Mouse (Mus musculus): Measurements from ENCODE around the gene Abl1. TPM values are rescaled to one million over a fixed set of nuclear protein-coding genes. Genes with fewer than 3 reads are reported as not detected.

The Abl1 gene
- polyA plus RNA-seq, 1 experiment from 2014 or later = 40.9 TPM

DNA sequence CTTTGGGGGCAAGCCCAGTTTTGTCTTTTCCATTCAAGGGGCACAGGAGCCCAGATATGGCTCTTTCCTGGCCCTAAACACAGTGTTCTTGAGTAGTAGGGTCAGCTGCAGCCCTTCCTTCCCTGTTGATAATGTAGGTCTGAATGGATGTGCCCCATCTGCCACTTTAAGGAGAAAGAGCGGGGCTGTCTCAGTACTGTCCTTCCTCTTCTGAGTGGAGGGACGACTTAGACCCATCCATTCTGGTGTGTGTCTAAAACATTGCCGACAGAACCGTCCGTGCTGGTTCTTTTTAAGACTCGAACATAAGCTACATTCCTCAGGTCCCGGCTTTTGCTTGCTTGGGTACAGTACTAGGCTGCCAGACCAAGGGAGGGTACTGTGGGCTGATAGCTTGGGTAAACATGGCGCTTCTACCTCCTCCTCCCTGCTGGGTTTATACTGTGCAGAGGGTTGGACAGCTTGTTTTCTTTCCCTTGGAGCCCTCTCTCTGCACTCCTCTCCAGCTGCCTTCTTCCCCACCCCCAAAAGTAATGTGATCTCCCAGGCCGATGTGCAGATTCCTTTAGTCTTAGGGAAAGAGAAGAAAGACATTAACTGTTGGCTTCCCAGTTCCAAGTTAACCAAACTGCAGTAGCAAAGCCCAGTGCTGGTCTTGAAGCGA, 61.0 kb downstream of the Abl1 start:
- Histone ChIP-seq H3K36me3 (no peaks in the 10 kb centered on the region), H3K27ac (replicated peaks) (peak overlapping the region; percentile 92), H3K9me3 (replicated peaks) (no peaks in the 10 kb centered on the region), H3K4me1 (peaks cover 36% of the 10 kb centered on the region), H3K27me3 (no peaks in the 10 kb centered on the region), H3K4me3 (replicated peaks) (peak overlapping the region; percentile 25), H3K4me2 (replicated peaks) (peak overlapping the region; percentile 47), H3K9ac (no peak overlapping the region)
- WGBS = 7% methylated on average over 10 of the region's 10 CpGs
- peak; percentile 95 for ATAC-seq (ENCODE audit: insufficient number of reproducible peaks, low FRiP score, low TSS enrichment, low read depth)

DNA sequence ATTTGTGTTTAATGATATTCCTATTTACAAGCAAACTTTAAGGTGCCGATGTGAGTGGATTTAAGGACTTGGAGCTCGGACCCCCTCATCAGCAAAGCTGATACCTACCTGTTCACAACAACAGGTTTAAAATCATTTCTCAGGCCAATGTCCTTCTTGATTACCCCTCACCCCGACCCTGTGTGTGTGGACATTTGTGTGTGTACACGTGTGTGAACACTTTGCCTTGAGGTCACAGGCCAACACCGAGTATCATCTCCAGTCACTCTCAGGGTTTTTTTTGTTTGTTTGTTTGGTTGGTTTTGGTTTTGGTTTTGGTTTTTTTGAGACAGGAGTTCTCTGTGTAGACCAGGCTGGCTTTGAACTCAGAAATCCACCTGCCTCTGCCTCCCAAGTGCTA, 62.0 kb downstream of the Abl1 start:
- no peaks in the 10 kb centered on the region for H3K27me3 ChIP-seq
- H3K9ac ChIP-seq = no peak overlapping the region
- no peak overlapping the region for H3K4me2 ChIP-seq (replicated peaks)
- 79% methylated on average over 5 of the region's 5 CpGs for WGBS
- ATAC-seq (ENCODE audit: insufficient number of reproducible peaks, low FRiP score, low TSS enrichment, low read depth) = no peak
- peak overlapping the region; percentile 92 for H3K27ac ChIP-seq (replicated peaks)
- H3K9me3 ChIP-seq (replicated peaks) = no peaks in the 10 kb centered on the region
- peaks cover 36% of the 10 kb centered on the region for H3K4me1 ChIP-seq
- H3K4me3 ChIP-seq (replicated peaks) = no peak overlapping the region
- H3K36me3 ChIP-seq = no peaks in the 10 kb centered on the region

DNA sequence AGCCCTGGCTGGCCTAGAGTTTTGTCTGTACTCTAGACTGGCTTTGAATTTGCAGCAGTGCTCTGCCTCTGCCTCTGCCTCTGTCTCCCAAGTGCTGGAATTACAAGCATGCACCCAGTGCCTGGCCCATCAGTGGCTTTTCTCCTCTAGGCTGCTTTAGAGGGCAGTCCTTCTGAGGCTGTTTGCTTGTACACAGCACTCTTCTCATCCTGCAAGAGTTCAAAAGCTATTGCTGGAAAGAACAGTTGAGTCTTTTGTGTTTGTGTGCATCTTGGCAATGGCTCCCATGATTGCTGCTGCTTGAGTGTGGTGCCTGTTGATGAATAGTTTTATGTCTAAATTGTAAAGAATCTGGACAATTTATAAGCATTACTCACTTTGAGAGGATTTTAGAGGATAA, 69.3 kb downstream of the Abl1 start:
- H3K9ac ChIP-seq = no peak overlapping the region
- no peaks in the 10 kb centered on the region for H3K9me3 ChIP-seq (replicated peaks)
- no peak for ATAC-seq (ENCODE audit: insufficient number of reproducible peaks, low FRiP score, low TSS enrichment, low read depth)
- H3K4me2 ChIP-seq (replicated peaks) = no peak overlapping the region
- no peak overlapping the region for H3K27ac ChIP-seq (replicated peaks)
- no peaks in the 10 kb centered on the region for H3K36me3 ChIP-seq
- H3K27me3 ChIP-seq = no peaks in the 10 kb centered on the region
- H3K4me1 ChIP-seq = peaks cover 17% of the 10 kb centered on the region
- no peak overlapping the region for H3K4me3 ChIP-seq (replicated peaks)

DNA sequence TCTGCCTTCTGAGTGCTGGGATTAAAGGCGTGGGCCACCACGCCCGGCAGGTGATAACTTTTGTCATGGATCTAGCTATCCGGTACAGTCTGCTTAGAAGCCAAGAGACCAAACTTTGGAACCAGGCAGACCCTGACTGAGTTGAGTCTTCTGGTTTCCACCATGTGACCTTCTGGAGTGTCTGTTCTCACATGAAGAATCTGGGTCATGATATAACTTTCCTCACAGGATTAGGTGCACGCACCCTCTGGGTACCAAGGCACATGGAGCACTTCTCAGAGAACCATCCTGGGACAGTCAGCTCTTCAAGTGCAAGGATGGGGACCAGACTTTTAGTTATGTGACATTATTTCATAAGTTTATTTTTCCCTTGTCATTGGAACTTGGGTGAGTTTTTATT, 70.8 kb downstream of the Abl1 start:
- Histone ChIP-seq H3K27ac (replicated peaks) (peak overlapping the region; percentile 95), H3K4me2 (replicated peaks) (peak overlapping the region; percentile 70), H3K36me3 (no peaks in the 10 kb centered on the region), H3K27me3 (no peaks in the 10 kb centered on the region), H3K4me1 (peaks cover 28% of the 10 kb centered on the region), H3K9ac (no peak overlapping the region), H3K4me3 (replicated peaks) (peak overlapping the region; percentile 83), H3K9me3 (replicated peaks) (no peaks in the 10 kb centered on the region)
- WGBS = 84% methylated on average over 5 of the region's 5 CpGs
- no peak for ATAC-seq (ENCODE audit: insufficient number of reproducible peaks, low FRiP score, low TSS enrichment, low read depth)

DNA sequence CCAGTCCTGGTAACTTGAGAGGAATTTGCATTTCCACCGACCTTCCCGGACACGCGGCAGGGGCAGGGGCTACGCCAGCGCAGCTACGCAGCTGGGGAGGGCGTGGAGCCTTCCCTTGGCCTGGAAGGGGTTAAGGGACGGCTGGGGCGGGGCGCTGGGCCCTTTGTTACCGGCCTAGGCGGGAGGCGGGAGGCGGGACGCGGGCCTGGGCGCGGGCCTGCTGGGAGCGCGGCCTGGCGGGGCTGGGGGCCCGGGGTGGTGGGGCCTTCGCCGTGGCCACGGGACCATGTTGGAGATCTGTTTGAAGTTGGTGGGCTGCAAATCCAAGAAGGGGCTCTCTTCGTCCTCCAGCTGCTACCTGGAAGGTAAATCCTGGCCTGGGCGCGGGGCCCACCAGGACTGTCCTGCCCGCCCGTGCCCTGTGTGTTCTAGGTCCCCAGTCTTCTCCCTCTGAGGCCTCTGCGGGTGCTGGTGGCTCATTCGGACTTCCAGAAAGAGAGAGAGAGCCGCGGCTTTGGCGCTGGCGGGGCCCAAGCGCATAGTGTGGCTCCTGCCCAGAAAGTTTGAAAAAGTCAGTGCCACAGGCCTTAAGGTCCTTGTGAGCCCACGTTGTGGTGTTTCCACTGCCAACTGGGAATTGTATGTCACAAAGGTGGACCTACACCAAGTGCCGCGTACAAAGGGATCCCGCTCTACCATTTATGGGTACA, 71.7 kb downstream of the Abl1 start:
- Histone ChIP-seq H3K27me3 (no peaks in the 10 kb centered on the region), H3K9me3 (replicated peaks) (no peaks in the 10 kb centered on the region), H3K27ac (replicated peaks) (peak overlapping the region; percentile 95), H3K36me3 (no peaks in the 10 kb centered on the region), H3K4me3 (replicated peaks) (peak overlapping the region; percentile 83), H3K4me1 (peaks cover 30% of the 10 kb centered on the region), H3K4me2 (replicated peaks) (peak overlapping the region; percentile 70), H3K9ac (peak overlapping the region; percentile 96)
- under 1% methylated on average over 40 of the region's 42 CpGs for WGBS
- ATAC-seq (ENCODE audit: insufficient number of reproducible peaks, low FRiP score, low TSS enrichment, low read depth) = peak; percentile 94

DNA sequence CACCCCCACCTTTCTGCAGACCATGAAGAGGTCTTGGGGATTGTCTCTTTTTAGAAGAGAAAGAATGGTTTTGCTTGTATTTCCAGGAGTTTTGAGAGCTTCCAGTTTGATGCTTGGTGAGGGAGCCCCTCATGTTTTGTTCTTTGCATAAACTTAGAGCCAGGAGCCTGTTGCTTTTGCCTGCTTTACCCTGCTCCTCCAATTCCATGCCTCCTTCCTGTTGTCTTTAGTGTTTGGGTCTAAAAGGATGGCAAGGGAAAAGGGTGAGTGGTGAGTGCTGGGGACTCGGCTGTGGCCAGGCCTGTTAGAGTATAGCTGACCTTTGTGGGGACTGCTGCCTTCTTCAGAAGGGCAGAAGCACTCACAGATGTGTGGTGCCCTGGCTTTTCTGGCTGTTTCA, 72.3 kb downstream of the Abl1 start:
- WGBS = 0% methylated on average over 1 of the region's 1 CpGs
- Histone ChIP-seq H3K4me1 (peaks cover 30% of the 10 kb centered on the region), H3K27me3 (no peaks in the 10 kb centered on the region), H3K9ac (peak overlapping the region; percentile 96), H3K9me3 (replicated peaks) (no peaks in the 10 kb centered on the region), H3K4me3 (replicated peaks) (peak overlapping the region; percentile 83), H3K27ac (replicated peaks) (peak overlapping the region; percentile 95), H3K36me3 (no peaks in the 10 kb centered on the region), H3K4me2 (replicated peaks) (peak overlapping the region; percentile 70)
- ATAC-seq (ENCODE audit: insufficient number of reproducible peaks, low FRiP score, low TSS enrichment, low read depth) = no peak

DNA sequence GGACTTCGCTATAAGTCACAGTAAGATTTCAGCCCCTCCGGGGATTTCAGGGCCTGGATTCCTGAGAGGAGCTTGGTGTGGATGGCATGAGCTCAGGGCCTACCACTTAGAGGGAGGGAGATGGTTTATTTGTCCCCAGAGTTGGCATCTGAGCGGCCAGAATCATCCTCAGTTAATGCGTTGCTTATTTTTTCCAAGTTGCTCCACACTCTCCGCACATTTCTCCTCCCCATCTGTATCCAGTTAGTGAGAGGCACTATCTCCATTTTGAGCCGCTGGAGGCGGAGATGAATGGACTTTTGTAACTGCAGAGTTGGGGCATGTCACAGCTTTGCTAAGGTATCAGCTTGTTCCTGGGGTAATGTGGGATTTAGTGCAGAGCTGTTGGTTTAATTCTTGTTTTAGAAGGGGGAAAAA, 72.9 kb downstream of the Abl1 start:
- Histone ChIP-seq H3K27ac (replicated peaks) (peak overlapping the region; percentile 95), H3K27me3 (no peaks in the 10 kb centered on the region), H3K4me2 (replicated peaks) (peak overlapping the region; percentile 70), H3K9ac (peak overlapping the region; percentile 96), H3K36me3 (no peaks in the 10 kb centered on the region), H3K9me3 (replicated peaks) (no peaks in the 10 kb centered on the region), H3K4me1 (peaks cover 35% of the 10 kb centered on the region), H3K4me3 (replicated peaks) (peak overlapping the region; percentile 83)
- WGBS = under 1% methylated on average over 7 of the region's 7 CpGs
- ATAC-seq (ENCODE audit: insufficient number of reproducible peaks, low FRiP score, low TSS enrichment, low read depth) = no peak

DNA sequence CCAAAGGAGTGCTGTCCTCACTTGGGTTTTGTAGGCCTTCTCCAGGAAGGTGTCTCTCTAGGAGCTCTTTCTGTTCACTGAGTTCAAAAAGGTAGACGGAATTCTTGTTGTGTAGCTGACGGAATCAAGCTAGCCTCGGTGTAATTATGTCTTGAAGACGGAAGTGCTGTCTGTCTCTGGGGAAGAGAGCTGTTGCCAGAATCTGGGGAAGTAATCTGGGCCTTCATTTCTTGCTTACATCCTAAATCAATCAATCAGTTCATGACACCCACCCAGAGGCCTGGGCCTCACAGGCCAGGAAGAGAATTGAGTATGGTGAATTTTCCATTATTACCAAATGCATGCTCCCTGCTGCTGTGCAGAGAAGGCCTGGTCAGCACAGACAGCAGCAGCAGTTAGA, 73.4 kb downstream of the Abl1 start:
- no peaks in the 10 kb centered on the region for H3K27me3 ChIP-seq
- no peak for ATAC-seq (ENCODE audit: insufficient number of reproducible peaks, low FRiP score, low TSS enrichment, low read depth)
- H3K27ac ChIP-seq (replicated peaks) = peak overlapping the region; percentile 95
- H3K36me3 ChIP-seq = no peaks in the 10 kb centered on the region
- peak overlapping the region; percentile 70 for H3K4me2 ChIP-seq (replicated peaks)
- peak overlapping the region; percentile 83 for H3K4me3 ChIP-seq (replicated peaks)
- H3K9ac ChIP-seq = peak overlapping the region; percentile 96
- WGBS = 2% methylated on average over 4 of the region's 4 CpGs
- no peaks in the 10 kb centered on the region for H3K9me3 ChIP-seq (replicated peaks)
- peaks cover 40% of the 10 kb centered on the region for H3K4me1 ChIP-seq

DNA sequence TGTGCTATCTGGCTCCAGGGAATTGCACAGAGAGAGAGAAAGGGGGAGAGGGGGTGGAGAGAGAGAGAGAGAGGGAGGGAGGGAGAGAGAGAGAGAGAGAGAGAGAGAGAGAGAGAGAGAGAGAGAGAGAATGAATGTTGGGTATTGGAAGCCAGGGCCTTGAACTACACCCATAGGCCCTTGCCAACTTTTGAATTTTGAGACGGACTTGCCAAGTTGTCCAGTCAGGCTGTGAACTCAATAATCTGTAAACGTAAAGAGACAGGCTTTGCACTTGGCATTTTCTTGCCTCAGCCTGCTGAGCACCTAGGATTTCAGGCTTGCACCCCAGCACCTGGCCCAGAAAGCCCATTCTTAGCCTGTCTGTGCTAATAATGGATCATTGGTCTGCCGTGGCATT, 74.0 kb downstream of the Abl1 start:
- Histone ChIP-seq H3K4me1 (peaks cover 42% of the 10 kb centered on the region), H3K27me3 (no peaks in the 10 kb centered on the region), H3K4me3 (replicated peaks) (peak overlapping the region; percentile 83; the same call in 1 of the 2 replicates), H3K4me2 (replicated peaks) (peak overlapping the region; percentile 70), H3K9me3 (replicated peaks) (no peaks in the 10 kb centered on the region), H3K27ac (replicated peaks) (0 out of 2 replicates have a peak overlapping the region, but pooled peaks have one; percentile 7), H3K36me3 (no peaks in the 10 kb centered on the region), H3K9ac (no peak overlapping the region; the same call in 1 of the 2 replicates)
- ATAC-seq (ENCODE audit: insufficient number of reproducible peaks, low FRiP score, low TSS enrichment, low read depth) = no peak
- WGBS = 19% methylated on average over 3 of the region's 3 CpGs

DNA sequence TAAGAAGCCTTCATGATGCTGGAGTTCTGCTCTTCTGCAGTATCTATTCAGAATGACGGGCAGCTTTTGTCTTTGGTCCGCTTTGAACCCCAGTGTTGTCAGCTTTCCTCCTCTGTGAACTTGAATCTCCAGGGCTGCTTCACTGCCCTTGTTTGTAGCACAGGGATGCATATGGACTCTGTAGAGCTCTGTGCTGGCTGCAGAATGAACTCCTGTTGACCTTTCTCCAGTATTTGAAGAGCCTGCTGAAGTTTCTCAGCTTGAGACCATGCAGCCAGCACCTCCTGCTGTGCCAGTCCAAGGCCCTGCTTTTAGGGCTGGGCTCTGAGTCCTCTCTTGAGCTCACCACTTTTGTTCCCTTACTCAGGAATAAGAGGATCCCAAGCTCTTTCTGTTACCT, 74.7 kb downstream of the Abl1 start:
- peaks cover 49% of the 10 kb centered on the region for H3K4me1 ChIP-seq
- 0 out of 2 replicates have a peak overlapping the region, but pooled peaks have one; percentile 3 for H3K4me3 ChIP-seq (replicated peaks)
- no peaks in the 10 kb centered on the region for H3K9me3 ChIP-seq (replicated peaks)
- 32% methylated on average over 2 of the region's 2 CpGs for WGBS
- no peak overlapping the region for H3K27ac ChIP-seq (replicated peaks)
- ATAC-seq (ENCODE audit: insufficient number of reproducible peaks, low FRiP score, low TSS enrichment, low read depth) = no peak
- no peak overlapping the region for H3K9ac ChIP-seq
- H3K27me3 ChIP-seq = no peaks in the 10 kb centered on the region
- peak overlapping the region; percentile 70 for H3K4me2 ChIP-seq (replicated peaks)
- no peaks in the 10 kb centered on the region for H3K36me3 ChIP-seq

DNA sequence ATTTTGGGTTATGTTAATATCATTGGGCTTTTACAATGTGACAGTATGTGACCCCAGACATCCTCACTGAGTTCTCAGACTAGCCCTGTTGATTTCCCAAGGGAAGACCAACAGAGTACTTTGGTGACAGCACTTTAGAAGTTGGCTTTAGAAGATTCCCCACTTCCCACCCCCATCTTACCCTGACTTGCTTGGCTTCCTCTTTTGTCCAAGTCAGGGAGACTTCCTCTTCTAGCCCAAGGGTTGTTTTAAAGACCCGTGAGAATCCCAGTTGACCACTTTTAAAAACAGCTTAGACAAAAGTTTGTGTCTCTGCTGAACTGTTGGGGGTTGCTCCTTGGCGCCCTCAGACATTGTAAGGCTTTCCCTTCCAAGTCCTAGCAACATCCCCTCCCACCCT, 75.1 kb downstream of the Abl1 start:
- Histone ChIP-seq H3K27me3 (no peaks in the 10 kb centered on the region), H3K36me3 (no peaks in the 10 kb centered on the region), H3K4me3 (replicated peaks) (0 out of 2 replicates have a peak overlapping the region, but pooled peaks have one; percentile 3), H3K4me1 (peaks cover 53% of the 10 kb centered on the region), H3K4me2 (replicated peaks) (peak overlapping the region; percentile 2; the same call in 1 of the 2 replicates), H3K27ac (replicated peaks) (0 out of 2 replicates have a peak overlapping the region, but pooled peaks have one; percentile 19), H3K9ac (no peak overlapping the region), H3K9me3 (replicated peaks) (no peaks in the 10 kb centered on the region)
- ATAC-seq (ENCODE audit: insufficient number of reproducible peaks, low FRiP score, low TSS enrichment, low read depth) = no peak
- WGBS = 16% methylated on average over 2 of the region's 2 CpGs

Measured in embryonic facial prominence, embryonic 15.5 days (tissue).